Mouse (Mus musculus) cerebellum, adult 11 months (tissue): ENCODE data around the gene Trove2.

Experiments
- DNase-seq: peaks from one replicate; pipeline ENCODE4 v3.0.0; 2022

Gene Trove2

DNA sequence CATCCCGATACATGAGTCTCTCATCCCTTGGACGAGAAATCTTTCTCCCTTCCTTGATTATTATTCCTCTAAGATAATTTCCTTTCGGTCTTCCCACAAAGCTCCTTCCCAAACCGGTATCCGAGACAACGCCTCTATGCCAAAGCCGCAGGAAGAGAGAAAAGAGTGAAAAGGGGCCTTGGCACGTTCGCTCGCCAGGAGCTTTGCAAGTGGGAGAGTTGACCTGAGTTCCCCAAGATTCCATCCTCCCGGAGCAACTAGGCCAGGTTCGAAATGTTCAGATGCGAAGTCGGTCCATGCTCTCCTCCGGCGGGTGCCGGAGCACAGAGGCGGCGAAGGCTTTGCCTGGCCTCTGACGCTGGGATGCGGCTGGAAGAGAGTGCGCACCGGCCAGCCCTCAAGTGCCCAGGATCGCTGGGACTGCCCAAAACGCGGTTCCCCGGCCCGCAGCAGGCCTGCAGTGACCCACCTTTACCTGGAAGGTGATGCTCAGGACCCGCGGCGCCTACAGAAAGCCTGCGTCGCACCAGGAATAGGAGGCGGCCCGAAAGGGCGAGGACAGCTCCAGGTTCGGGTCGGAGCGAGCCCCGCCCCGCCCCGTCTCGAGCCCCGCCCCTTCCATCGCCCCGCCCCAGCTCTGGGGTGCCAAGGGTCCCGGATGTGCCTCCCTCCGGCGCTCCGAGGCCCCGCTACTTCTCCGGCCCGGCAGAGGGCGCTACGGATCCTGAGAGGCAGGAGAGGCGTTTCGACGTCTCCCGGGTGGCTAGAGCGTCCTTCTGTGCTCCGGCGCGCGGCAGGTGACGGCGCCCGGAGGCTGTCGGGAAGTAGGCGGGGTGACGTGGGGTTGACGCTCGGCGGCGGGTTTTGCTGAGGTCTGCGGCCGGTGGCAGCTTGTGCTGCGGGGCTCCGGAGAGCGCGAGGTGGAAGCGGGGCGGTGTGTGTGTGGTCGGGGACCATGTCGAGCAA, at the start of gene Trove2, which contains the start of gene Uchl5:
Trove2 (minus strand) TSS at position 623 of the 966 bp plus-strand sequence.
Uchl5 (plus strand) TSS at position 827 of the 966 bp plus-strand sequence.
- peak; percentile 98 for DNase-seq

DNA sequence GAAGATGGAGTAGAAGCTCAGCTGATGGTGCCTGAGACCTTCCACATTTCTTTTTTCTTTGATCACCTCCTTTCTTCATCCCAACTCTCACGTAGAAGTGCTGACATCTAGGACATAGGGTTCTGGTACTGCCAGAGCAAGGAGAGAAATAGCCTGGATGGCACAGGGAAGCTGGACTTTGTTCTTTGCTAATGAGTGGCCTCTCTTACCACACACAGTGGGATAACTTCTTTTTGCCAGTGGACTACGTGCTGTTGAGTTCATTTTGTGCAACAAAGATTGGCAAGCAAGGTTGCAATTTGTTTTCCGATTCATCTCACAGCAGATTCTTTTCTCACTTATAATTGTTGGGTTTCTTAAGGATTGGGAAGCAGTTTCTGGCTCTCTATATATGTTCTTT, 45.8 kb upstream of the Trove2 start:
- DNase-seq, result no peak

DNA sequence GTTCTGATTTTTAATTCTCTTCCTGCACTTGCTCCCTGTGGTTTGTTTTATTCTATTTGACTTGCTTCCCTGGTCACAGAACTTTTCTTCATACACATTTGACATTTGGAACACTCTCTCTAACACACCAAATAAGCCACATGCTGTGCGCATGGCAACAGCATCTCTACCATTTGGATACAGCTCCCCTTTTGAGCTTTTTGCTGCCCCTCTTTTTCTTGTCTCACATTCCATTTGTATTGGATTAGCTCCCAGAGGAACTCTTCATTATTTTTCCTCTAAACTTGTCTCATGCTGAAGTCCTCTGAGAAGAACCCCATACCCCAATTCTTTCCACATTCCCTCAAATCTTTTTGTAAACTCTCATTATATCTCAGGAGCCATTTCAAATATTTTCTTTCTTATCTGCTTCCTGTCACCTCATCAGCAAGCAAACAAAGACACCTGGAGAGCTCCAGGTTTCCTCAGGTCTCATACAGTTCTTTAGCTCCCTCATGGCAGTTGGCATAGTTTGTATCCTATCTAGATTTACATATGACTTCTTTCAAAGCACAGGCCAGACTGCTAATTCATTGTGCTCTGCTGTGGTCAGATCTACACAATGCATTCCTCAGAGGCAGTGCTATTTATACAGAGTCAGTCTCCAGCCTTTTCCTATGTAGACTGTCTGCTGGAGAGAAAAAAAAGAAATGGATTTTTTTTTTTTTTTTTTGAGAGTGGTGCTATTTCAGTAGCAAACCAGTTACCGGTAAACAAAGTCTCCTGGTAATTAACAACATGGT, 43.4 kb upstream of the Trove2 start:
- DNase-seq, result no peak

DNA sequence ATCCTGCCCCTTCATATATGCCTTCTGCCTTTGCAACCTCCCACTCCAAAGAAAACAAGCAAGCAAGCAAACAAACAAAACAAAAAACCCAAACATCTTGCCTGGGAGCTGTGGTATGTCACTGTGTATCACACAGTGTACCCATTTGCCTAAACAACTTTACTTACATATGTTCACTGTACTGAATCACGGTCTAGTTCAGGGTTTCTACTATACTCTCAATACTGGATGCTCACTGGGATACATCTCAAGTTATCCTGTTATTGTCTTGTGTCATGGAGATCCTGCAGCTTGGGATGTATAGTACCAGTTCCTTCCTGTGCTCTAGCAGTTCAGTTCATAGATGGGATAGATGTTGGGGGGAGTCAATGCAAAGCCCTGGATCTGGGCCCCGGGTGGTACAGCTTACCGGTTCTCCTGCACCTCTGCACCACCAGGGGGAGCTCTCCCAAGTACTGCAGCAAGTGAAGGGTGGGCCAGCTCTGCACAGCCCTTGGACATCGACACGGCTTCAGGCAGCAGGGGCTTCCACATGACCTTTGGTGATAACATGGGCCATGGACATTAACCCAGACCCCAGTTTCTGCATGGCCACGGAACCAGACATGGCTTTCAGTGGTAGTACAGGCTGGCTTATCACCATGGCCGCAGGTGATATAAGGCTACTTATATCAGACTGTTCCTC, 37.0 kb upstream of the Trove2 start:
- DNase-seq, result peak; percentile 26

- DNase-seq, result no peak
Observed at GRCm38 (mm10) chr1:143809062-143809461, 32.2 kb upstream of the Trove2 start.

- no peak for DNase-seq
Observed at GRCm38 (mm10) chr1:143803537-143803936, 26.7 kb upstream of the Trove2 start.

DNA sequence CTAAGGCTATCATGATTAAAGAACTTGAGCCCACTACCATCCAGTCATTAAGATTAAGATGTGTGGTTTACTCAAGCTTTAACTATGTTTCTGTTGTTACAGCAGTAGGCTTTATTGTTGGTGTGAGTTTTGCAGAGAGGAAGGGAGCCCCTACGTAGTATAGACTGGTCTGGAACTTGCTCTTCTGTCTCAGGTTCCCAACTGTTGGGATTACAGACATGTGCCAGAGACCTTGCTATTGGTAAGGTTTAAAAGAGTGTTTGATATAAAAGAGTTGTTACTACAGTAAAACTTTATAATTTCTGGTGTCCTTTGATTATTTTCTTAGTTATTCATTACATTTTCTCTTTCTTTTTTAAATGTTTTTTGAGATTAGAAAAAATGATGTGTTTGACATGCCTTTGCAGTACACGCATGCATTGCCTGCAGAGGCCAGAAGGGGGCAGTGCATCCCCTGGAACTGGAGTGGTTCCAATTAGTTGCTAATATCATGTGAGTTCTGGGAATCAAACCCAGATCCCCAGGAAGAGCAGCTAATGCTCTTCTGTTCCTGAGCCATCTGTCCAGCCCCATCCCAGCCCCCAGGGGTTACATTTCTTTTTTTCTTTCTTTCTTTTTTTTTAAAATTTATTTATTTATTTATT, 11.8 kb upstream of the Trove2 start:
- no peak for DNase-seq

DNA sequence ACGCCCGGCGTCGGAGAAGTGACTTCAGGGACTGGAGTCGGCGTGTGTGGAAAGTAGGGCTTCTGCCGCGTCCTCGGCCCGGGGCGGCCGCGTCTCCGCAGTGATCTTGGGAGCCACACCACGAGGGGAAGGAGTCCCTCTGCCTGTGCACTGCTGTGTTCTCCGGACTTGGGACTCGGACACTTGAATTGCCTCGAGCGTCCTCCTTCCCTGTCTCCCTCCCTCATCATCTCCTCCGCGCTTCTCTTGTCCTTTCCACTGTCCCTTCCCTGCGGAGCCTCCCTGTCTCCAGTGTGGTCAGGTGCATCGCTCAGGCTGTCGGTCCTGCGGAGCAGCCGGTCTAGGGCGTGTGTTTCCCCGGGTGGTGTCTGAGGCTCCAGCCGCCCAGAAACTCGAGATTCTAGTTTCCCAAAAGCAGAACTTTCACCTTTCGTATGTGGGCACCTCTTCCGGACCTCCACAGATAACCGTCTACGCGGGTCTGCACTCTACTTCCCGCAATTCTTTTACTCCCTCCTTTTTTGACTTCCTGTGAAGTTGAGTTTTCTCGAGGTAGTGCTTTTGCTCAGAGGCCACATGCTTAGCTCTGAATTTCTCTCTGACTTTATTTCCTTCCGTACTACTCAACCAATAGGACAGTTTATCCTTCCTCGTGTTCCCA, 820 bp upstream of the Trove2 start:
- DNase-seq, result no peak

DNA sequence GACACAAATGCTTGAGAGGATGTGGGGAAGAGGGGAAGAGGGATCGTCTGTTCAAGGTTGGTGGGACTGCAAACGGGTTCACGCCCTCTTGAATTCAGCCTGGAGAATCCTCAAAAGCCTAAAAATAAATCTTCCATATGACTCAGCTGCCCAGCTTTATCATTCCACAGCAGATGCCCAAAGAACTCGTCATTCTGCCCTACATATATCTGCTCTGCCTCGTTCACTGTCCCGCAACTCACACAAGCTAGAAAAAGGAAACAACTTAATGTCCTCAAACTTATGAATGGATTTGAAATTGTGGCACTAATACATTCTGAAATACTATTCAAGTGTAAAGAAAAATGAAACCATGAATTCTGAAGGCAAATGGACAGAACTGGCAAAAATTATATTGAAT, 3.0 kb downstream of the Trove2 start:
- no peak for DNase-seq

GRCm38 (mm10) chr1:143773082-143773481, 3.8 kb downstream of the Trove2 start:
- no peak for DNase-seq

DNA sequence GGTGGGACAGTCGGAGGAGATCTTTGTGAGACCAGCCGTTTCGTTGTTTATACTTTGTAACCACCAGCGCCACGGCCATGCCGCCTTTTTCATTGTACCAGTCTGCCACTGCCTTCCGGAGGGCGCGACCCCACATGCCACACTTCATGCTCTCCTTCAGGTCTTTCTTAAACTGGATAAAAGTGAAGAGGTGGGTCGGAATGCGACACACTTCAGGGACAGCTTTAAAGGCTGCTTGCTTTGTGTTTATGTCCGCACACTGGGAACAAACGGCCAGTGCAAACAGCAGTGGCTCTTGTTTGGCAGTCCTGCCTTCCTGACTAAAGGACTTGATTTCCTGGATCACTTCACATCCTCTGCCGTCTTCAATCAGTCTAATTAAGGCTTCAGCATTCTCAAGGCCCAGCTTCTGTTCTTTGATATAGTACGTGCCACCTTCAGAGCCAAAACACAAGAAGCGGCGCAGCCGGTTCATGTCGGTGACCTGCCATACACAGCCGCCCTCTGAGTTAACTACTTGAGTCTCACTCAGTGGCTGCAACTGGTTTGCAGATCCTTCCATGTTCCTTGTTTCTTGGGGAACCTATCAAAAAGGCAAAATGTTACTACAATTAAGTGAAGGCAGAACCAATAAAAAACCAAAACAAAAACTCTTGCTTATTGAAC, 6.3 kb downstream of the Trove2 start:
- DNase-seq, result no peak

DNA sequence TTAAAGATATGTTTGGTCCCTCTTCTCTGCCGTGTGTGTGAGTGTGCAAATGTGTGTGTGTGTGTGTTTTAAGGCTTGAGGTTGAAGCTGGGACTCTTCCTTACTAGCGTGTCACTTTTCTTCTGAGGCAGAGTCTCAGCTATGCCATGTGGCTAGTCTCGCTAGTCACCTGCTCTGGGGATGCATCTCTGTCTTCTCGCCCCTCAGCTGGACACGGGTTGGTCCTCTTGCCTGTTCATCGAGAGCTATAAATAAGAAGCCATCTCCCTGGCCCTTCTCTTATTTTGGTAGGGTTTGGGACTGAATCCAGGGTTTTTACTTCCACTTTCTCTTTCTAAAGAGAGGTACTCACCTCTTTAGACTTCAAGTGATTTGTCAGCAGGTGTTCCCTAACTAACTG, 10.6 kb downstream of the Trove2 start:
- DNase-seq, result no peak

DNA sequence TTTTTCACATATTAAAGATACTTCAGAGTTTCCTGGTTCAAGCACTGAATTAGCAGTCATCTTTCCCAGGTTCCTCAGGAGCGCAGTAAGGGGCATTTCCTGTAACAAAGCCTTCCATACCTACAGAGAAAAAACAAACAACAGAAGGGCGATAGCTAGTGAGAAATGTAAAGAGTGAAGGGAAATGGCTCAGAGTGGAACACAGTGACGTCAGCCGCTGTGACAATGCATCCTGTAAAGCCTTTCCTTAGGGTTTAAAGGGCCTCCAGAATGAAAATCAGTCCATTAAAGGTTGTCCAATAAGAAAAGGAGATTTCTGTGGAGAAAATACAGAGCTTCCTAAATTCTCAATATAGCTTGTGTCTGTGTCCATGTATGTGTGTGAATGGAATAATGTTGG, 11.1 kb downstream of the Trove2 start:
- DNase-seq, result no peak

GRCm38 (mm10) chr1:143764443-143764842, 12.4 kb downstream of the Trove2 start:
- no peak for DNase-seq

DNA sequence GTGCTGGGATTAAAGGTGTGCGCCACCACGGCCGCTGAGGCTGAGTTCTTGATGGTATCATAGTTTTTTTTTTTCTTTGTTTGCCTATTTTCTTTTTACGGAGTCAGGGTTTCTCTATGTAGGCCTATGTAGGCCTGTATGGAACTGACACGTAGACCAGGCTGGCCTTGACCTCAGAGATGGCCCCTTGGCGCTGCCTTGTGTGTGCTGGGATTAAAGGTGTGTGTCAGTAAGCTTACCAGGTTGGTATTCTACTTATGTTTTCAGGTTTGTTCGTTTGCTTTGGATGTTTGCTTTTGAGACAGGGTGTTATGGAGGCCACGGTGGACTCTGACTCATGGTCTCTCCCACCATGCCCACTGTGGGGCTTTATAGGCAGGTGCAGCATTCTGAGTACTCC, 14.7 kb downstream of the Trove2 start:
- DNase-seq, result no peak

DNA sequence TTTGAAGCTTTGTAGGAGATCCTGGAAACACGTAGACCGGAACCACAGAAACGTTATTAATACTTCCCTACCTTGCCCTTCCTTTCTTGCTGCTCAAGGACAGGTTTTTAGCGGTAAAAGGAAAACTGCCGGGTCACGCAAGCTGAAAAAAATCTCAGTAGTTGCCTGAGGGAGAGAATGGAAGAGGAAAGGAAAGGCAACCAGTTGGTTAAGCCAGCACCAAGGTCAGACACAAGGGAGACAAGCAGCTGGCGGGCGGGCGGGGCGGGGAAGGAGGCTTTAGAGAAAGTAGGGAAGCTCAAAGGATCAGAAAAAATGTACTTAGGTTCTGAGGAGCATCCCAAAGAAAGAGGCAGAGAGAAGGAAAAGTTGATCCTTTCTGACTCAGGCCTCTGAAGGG, 31.0 kb downstream of the Trove2 start:
- no peak for DNase-seq

- no peak for DNase-seq
Observed at GRCm38 (mm10) chr1:143742186-143742585, 34.7 kb downstream of the Trove2 start.

GRCm38 (mm10) chr1:143741331-143741730, 35.5 kb downstream of the Trove2 start:
- DNase-seq, result no peak

GRCm38 (mm10) chr1:143740581-143740980, 36.3 kb downstream of the Trove2 start:
- no peak for DNase-seq

- peak; percentile 94 for DNase-seq
Observed at GRCm38 (mm10) chr1:143739361-143740350, 37.2 kb downstream of the Trove2 start.
